Mouse (Mus musculus) gastrocnemius, postnatal 36 days (tissue): ENCODE measurements around the gene Hyal1. TPM values are rescaled to one million over a fixed set of nuclear protein-coding genes. Genes with fewer than 3 reads are reported as not detected.
"Not testable (repeated sequence)": the region's sequence is repeated elsewhere in the genome, so short reads cannot be mapped to it uniquely, and the experiment has no call there.

Experiments used
- DNase-seq, 2 experiments: peaks; one replicate each; pipeline ENCODE4 v3.0.0; 2022
- intact Hi-C: fragments of 180-260 bp; cut with DNase I; formaldehyde crosslinking; loops from one replicate; pipeline ENCODE4 v1.15.1; 2025
- total RNA-seq, 2 experiments: library from RNA; stranded (reverse); gene quantifications; 2 replicates each; pipeline ENCODE4 v1.2.3; 2021

Hyal1 gene
- total RNA-seq, 2 experiments from 2014 or later = 2.5 to 2.8 TPM

- no peak for DNase-seq
- intact Hi-C loops = no loop called here
Observed at GRCm38 (mm10) chr9:107570016-107570415, 6.7 kb upstream of the Hyal1 start.

- intact Hi-C loops = no loop called here
- DNase-seq = no peak
Observed at GRCm38 (mm10) chr9:107570845-107571244, 5.9 kb upstream of the Hyal1 start.

- intact Hi-C loops = no loop called here
- DNase-seq = no peak
Observed at GRCm38 (mm10) chr9:107571534-107572326, 5.0 kb upstream of the Hyal1 start.

- DNase-seq = no peak
- intact Hi-C loops = no loop called here
Observed at GRCm38 (mm10) chr9:107572327-107572662, 4.4 kb upstream of the Hyal1 start.

GRCm38 (mm10) chr9:107573774-107574173 lies 3.0 kb upstream of the Hyal1 start:
- intact Hi-C loops, DNase-seq: not testable (repeated sequence)

GRCm38 (mm10) chr9:107575579-107576356 lies 959 bp upstream of the Hyal1 start:
- DNase-seq = no peak
- intact Hi-C loops = no loop called here

GRCm38 (mm10) chr9:107577871-107578270 lies 1.1 kb downstream of the Hyal1 start:
- no peak for DNase-seq
- intact Hi-C loops = no loop called here

GRCm38 (mm10) chr9:107578587-107578986 lies 1.9 kb downstream of the Hyal1 start, which contains the start of gene Naa80:
Naa80 (plus strand) TSS chr9:107578887.
- DNase-seq = no peak
- intact Hi-C loops = no loop called here

- DNase-seq = no peak
- intact Hi-C loops = no loop called here
Observed at GRCm38 (mm10) chr9:107579023-107579900, 2.5 kb downstream of the Hyal1 start.

GRCm38 (mm10) chr9:107580501-107581317 lies 4.0 kb downstream of the Hyal1 start, which contains the start of gene Hyal3:
Hyal3 (plus strand) TSS chr9:107580818.
- intact Hi-C loops = no loop called here

GRCm38 (mm10) chr9:107581584-107581983 lies 4.9 kb downstream of the Hyal1 start:
- intact Hi-C loops = no loop called here
- DNase-seq = no peak

More at GRCm38 (mm10) chr9:107580501-107581317, 4.0 kb downstream of the Hyal1 start, which contains the start of gene Hyal3:
- peak; percentile 82 to 86 for DNase-seq

- DNase-seq = no peak
- intact Hi-C loops = no loop called here
Observed at GRCm38 (mm10) chr9:107582509-107583062, 5.9 kb downstream of the Hyal1 start.

GRCm38 (mm10) chr9:107583174-107583573 lies 6.4 kb downstream of the Hyal1 start:
- intact Hi-C loops = no loop called here
- no peak for DNase-seq

GRCm38 (mm10) chr9:107586504-107586903 lies 9.8 kb downstream of the Hyal1 start:
- no peak for DNase-seq
- intact Hi-C loops = no loop called here

GRCm38 (mm10) chr9:107586974-107587832 lies 10.5 kb downstream of the Hyal1 start, which contains the start of gene Ifrd2:
Ifrd2 (plus strand) TSS chr9:107587642.
- intact Hi-C loops = no loop called here
- DNase-seq = peak; percentile 91 to 95

GRCm38 (mm10) chr9:107587833-107588639 lies 11.3 kb downstream of the Hyal1 start:
- no peak for DNase-seq
- intact Hi-C loops = no loop called here

GRCm38 (mm10) chr9:107590058-107590772 lies 13.5 kb downstream of the Hyal1 start:
- DNase-seq = peak; percentile 61 to 67
- intact Hi-C loops = no loop called here
